Mouse (Mus musculus) retina, postnatal 1 day (tissue): Measurements from ENCODE around the gene Exd1.
"Not testable (repeated sequence)": the region's sequence is repeated elsewhere in the genome, so short reads cannot be mapped to it uniquely, and the experiment has no call there.

Source experiments
- DNase-seq: peaks from one replicate; pipeline ENCODE4 v3.0.0-alpha.2; 2012

The Exd1 gene

GRCm38 (mm10) chr2:119538802-119539201 is 8.6 kb downstream of the Exd1 start:
- no peak for DNase-seq

- no peak for DNase-seq
Observed at GRCm38 (mm10) chr2:119525422-119525821, 22.0 kb downstream of the Exd1 start.

GRCm38 (mm10) chr2:119523836-119524235 is 23.6 kb downstream of the Exd1 start:
- no peak for DNase-seq

GRCm38 (mm10) chr2:119520550-119520949 is 26.9 kb downstream of the Exd1 start:
- DNase-seq: peak; percentile 7

- DNase-seq: no peak
Observed at GRCm38 (mm10) chr2:119516811-119517210, 30.6 kb downstream of the Exd1 start.

- no peak for DNase-seq
Observed at GRCm38 (mm10) chr2:119514026-119514522, 33.4 kb downstream of the Exd1 start.

GRCm38 (mm10) chr2:119512292-119512691 is 35.1 kb downstream of the Exd1 start:
- peak; percentile 6 for DNase-seq

GRCm38 (mm10) chr2:119510856-119511255 is 36.6 kb downstream of the Exd1 start:
- DNase-seq: no peak

- DNase-seq: not testable (repeated sequence)
Observed at GRCm38 (mm10) chr2:119508518-119508917, 38.9 kb downstream of the Exd1 start.

GRCm38 (mm10) chr2:119507108-119507507 is 40.3 kb downstream of the Exd1 start:
- peak; percentile 6 for DNase-seq

- no peak for DNase-seq
Observed at GRCm38 (mm10) chr2:119500965-119501652, 46.3 kb downstream of the Exd1 start.

GRCm38 (mm10) chr2:119498859-119499258 is 48.6 kb downstream of the Exd1 start:
- DNase-seq: no peak

- DNase-seq: no peak
Observed at GRCm38 (mm10) chr2:119496082-119496481, 51.3 kb downstream of the Exd1 start.

GRCm38 (mm10) chr2:119491953-119492352 is 55.5 kb downstream of the Exd1 start:
- no peak for DNase-seq

GRCm38 (mm10) chr2:119486488-119486887 is 60.9 kb downstream of the Exd1 start:
- DNase-seq: peak; percentile 18

GRCm38 (mm10) chr2:119482307-119482706 is 65.1 kb downstream of the Exd1 start:
- DNase-seq: no peak

- no peak for DNase-seq
Observed at GRCm38 (mm10) chr2:119478397-119478749, 69.1 kb downstream of the Exd1 start.

- peak; percentile 99 for DNase-seq
Observed at GRCm38 (mm10) chr2:119477571-119478396, 69.6 kb downstream of the Exd1 start, which contains the start of gene Ino80. Gene Ino80, minus strand, starts transcription at chr2:119477687.

GRCm38 (mm10) chr2:119476621-119477391 is 70.6 kb downstream of the Exd1 start:
- peak; percentile 77 for DNase-seq

- DNase-seq: no peak
Observed at GRCm38 (mm10) chr2:119476166-119476565, 71.3 kb downstream of the Exd1 start.
